Mouse (Mus musculus) cerebellum, adult 11 months (tissue): ENCODE measurements around the gene 2700097O09Rik.
A peak's percentile ranks its signal among the peaks of the same experiment; 100 is the strongest.
"Not testable (repeated sequence)": the region's sequence is repeated elsewhere in the genome, so short reads cannot be mapped to it uniquely, and the experiment has no call there.

Source experiments
- DNase-seq: peaks from one replicate; pipeline ENCODE4 v3.0.0; 2022

Gene 2700097O09Rik

DNA sequence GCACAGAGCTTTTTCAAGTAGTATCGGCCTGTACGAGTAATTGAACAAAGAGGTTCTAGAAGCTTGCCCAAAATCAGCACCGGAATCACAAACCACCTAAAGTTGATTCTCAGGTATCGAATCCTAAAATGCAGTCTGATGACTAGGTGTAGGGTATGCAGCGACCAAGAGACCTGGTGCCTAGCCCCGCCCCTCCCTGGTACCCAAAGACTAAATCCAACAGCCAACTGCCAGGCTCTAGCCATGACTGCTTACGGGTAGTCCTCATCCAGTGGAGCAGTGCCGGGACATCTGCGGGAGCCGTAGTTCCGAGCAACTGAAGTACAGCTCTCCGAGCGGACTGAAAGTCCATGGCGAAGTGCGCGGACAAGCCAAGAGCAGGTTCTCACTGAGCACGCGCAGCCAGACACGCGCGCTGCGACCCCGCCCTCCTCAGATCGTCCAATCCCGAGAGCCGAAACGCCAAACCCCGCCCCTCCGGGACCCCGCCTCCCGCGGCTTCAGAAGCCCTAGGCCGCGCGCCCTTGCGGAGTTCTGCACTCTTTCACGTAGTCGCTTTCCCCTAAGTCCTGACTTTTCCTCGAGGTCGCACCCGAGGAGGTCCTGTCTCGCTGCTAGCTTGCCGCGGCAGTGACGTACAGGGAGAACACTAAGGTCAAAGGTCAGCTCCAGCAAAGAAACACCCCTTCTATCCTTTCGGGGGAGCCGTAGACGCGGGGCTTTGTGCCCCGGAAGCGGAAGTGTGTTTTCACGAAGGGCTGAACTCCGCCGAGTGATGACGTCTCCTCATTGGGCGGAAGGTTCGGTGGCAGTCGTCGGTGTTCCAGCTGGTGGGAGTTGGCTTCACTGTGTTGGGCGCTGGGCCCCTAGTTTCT lies at the start of gene 2700097O09Rik, which contains the start of gene Srp54a:
Gene 2700097O09Rik (minus strand): TSS at position 385 of the 875 bp plus-strand sequence.
Gene Srp54a (plus strand): TSS at position 537 of the 875 bp plus-strand sequence.
- peak; percentile 90 for DNase-seq

DNA sequence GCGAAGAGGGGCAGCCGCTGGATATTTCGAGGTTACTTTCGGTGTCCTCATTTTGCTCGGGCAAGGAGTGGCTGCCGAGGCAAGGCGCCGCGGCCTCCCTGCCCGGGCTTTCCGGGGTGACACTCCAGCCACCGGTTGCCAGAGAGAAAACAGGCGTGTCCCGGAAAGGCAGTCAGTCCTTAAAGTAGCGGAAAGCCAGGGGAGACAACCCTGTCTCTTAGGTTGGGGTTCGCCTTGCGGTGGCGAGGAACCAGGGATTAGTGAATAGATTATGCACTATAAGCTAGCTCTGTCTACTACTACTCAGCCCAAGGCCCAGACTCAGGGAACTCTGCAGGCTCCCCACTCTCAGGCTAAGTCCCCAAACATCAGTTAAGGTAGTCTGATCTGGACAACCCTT lies 44.8 kb upstream of the 2700097O09Rik start:
- DNase-seq: not testable (repeated sequence)

DNA sequence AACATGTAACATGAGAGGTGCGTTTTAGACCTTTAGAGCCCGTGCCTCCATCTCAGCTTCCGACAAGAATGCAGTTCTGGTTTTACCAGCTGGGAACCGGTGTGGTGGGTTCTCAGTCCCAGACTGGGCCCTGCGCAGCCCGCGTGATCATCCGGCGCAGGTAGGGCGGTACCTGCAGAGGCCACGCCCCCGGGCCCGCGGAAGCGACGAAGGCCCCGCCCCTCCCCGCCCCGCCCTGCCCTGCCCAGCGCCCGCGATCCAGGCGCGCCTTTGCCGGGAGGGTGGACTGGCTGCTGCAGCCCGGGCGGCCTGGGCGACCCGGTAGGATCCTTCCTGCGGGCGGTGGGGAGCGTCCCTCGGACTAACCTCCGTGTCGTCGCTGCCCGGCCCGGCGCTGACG lies 44.3 kb upstream of the 2700097O09Rik start, which contains the start of gene Fam177a:
Gene Fam177a (plus strand): TSS at position 228 of the 400 bp plus-strand sequence.
- not testable (repeated sequence) for DNase-seq

DNA sequence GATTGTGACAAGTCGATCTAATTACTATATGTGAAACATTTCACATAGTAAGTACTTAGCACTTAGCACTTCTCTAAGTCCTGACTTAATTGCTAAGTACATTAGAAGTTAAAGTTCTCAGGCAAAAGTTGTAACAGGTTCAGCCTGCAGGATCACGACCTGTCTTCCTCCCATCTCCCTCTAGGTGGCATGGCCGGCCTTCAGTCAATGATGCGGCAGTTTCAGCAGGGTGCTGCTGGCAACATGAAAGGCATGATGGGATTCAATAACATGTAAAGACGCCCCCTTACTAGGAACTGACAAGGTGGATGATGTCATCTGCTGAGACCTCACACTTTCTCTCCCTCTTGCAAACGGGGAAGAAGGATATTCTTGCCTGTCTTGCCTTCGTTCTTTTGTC lies 32.7 kb upstream of the 2700097O09Rik start:
- DNase-seq: not testable (repeated sequence)

DNA sequence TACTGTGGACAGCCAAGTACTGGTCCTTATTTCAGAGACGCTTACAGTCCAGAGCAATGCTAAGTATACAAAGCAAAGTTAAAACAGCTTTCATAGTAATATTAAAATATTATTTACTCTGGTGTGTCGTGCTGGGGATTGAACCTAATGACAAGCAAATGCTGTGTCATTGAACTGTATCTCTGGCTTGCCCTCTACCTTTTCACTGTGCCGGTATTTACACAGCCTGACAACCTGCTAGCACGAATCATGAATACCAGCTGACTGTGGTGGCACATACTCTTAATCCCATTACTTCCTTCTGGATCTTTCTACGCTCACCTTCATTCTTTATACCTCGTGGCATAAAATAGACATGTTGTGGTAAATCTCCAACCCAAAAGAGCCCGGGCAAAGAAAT lies 12.2 kb upstream of the 2700097O09Rik start:
- not testable (repeated sequence) for DNase-seq

DNA sequence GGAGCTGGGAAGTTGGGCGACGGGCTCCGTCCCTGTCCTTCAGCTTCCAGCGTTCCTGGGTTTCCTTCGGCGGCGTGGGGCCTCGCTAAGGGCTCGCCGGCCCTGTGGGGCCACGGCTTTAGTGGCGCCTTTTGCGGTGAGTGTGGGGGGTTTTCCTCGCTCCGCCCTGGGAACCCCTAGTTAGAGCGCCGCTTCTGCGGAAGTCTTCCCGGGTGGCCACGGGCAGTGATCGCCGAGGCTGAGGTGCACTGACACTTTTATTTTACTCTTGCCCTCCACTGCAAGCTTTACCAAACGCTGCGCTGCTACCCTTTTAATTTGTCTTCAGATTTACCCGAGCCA lies 662 bp upstream of the 2700097O09Rik start:
- not testable (repeated sequence) for DNase-seq

DNA sequence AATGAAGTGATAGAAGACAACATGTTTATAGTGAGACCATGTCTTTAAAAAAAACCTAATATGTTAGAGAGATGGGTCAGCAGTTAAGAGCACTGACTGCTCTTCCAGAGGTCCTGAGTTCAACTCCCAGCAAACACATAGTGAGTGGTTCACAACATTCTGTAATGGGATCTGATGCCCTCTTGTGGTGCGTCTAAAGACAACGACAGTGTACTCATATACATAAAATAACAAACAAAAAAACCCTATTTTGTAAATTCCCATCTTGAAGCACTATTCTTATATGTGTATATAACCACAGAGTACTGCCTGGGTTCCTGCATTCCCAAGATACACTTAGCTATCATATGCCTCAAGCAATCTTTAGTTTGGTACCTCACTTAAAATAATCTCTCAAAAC lies 1.2 kb downstream of the 2700097O09Rik start:
- DNase-seq: not testable (repeated sequence)

DNA sequence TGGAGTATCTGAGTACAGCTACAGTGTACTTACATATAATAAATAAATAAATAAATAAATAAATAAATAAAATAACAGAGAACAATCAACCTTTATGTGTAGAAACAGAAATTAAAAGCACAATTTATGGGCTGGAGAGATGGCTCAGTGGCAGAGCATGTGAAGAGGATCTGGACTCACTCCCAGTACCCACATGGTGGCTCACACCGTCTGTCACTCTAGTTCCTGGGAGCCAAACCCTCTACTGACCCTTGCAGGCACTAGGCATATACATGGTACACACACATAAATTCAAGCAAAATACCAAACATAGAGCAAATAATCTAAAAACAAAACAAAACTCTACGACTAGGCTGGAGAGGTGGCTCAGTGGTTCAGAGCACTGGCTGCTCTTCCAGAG lies 4.6 kb downstream of the 2700097O09Rik start:
- DNase-seq: peak; percentile 55

DNA sequence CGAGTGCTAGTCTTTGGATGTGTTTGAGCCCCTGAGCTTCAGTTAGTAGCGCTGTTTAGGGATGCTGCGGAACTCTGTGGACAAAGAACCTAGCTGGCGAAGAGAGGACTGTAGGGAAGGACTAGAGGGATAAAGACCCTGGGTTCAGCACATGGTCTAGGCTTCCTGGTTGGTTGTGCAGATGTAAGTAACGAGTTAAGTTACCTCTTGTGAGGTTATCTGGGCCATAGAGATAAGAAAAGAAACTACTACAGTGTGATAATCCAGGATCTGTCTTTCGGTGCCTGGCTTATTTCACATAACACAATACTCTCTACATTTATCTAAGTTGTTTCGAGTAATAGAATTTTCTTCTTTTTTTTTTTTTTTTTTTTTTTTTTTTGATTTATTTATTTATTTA lies 6.2 kb downstream of the 2700097O09Rik start:
- no peak for DNase-seq

DNA sequence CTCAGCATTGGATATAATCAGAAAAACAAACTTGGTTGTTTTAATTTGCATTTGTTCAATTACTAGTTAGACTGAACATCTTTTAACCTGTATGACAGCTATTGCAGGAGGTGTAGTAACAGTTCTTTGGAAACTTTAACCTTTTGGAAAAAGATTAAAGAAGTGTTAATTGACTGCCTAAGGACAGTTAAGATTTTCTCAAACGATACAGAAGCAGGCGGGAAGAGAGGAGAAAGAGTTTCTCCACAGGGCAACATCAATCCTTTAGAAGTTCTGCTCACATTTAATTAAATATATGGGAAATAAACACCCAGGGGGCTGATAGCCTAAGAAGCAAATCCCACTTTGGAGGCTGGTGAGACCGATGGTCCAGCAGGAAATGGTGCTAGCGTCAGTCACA lies 7.4 kb downstream of the 2700097O09Rik start:
- DNase-seq: no peak

DNA sequence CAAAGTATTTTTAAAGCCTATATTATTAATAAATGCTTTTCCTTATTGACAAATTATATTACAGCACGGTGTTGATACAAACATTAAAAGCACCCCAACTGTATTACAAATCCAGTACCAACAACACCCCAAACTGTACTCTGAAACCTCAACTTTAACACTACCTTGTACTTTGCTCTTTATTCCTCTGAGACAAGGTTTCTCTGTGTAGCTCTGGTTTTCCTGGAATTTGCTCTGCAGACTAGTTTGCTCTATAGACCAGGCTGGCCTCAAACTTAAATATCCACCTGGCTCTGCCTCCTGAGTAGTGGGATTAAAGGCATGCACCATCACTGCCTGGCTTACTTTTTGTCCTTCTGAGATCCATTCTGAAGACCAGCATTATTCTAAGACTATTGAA lies 17.8 kb downstream of the 2700097O09Rik start:
- DNase-seq: no peak

DNA sequence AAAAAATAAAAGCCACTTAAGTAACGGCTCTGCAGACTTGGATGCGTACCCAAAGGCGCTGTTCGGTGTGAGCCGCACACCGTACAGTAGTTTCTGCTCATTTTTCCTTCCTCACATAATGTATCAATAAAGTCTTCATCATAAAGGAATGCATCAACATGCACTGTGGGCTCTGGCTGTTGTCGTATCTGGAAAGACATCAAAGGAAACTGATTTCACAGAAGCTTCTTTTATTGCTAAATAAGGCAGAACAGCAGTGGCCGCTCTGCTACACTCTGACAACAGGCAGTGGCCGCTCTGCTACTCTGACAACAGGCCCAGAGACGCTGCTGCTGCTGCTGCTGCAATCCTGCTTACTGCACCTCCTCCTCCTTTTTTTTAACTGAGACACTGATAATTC lies 18.9 kb downstream of the 2700097O09Rik start:
- no peak for DNase-seq

DNA sequence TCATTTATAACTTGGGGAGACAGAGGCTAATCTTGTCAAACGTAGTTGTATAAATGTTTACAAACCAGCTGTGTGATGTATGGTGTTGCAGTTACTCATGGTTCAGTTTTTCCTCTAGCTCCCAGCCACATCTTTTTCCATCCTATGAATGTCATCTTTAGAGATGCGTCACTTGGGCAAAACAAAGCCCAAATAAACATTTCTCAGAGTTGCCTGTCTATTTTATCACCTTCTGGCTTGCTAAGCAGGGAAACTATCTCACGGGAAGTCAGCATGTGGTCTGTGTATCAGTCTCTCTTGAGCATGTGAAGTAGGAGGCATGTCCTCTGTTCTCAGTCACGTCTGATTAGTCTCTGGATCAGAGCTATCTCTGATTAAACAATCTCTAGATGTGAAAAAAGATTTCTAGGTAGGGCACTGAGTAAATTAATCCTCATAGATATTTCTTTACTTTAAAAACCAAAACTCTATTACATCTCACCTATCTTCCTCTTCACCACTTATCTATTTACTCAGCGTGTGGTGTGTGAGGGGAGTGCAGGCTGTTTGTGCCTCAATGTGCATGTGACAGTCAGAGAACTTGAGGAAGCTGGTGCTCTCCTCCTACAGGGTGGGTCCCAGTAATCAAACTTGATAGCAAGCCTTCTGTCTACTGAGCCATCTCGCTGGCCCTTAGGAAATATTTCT lies 19.6 kb downstream of the 2700097O09Rik start:
- no peak for DNase-seq

DNA sequence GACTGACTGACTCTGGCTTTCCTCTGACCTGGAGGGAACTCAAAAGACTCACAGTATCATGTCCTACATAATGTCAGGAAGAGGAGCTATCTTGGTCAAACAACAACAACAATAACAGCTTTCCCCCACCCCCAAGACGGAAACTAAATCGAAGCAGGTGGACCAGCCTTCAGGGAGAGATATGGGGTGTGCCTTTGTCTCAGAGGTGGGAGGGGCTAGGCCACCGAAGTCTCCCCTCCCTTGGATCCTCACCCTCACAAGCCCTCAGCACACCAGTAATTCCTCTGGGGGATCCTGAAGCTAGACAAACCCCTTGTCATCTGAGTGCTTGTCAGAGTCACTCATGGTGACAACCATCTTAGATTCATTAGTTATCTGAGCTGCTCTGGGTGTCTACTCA lies 20.1 kb downstream of the 2700097O09Rik start:
- DNase-seq: no peak

DNA sequence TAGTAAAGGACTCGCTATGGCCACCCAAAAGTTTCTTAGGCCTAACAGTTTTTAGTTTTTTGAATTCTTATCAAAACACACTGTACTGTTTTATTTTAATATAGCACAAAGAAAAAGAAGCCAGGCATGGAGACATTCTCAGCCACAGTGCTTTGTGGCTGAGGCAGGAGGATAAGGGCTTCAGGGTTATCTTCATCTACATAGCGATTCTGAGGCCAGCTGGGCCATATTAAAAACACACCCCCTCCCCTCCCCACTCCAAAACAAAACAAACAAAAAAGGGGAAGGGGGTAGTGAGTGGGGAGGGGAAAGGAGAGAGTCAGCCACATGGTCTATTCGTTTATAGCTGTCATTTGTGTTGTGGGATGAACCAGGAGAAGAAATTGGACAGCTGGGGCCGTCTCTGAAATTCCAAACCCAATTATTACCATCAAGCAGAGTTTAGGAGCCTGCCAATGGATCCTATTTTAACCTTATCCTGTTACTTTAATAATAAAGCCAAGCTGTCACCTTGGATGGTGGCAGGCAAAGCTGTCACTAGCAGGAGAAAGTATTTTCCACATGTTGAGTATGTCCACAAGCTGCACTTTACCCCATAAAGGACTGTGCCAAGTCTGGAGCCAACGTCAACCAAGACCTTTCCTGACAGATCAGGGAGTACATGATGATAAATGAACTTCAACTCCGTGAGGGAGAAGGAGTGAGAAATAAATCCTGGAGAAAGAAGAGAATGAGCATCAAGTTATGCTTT lies 20.9 kb downstream of the 2700097O09Rik start:
- no peak for DNase-seq

DNA sequence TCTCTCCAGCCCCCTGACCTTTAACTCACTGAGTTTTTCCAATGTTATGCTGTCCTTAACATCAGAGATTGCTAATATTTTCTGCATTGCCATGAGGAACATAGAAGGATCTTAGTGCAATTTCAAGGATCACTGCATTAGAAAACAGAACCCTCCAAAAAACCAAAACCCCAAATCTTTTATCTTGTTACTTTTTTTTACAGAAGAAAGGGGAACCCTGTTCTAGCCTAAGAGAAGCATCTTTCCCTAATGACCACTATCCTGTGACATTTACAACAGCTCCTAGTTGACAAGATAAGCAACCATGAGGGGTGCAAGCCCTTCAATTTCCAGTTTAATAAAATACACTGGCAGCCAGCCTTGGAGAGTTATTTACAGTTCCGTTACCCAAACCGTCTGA lies 23.2 kb downstream of the 2700097O09Rik start:
- no peak for DNase-seq

DNA sequence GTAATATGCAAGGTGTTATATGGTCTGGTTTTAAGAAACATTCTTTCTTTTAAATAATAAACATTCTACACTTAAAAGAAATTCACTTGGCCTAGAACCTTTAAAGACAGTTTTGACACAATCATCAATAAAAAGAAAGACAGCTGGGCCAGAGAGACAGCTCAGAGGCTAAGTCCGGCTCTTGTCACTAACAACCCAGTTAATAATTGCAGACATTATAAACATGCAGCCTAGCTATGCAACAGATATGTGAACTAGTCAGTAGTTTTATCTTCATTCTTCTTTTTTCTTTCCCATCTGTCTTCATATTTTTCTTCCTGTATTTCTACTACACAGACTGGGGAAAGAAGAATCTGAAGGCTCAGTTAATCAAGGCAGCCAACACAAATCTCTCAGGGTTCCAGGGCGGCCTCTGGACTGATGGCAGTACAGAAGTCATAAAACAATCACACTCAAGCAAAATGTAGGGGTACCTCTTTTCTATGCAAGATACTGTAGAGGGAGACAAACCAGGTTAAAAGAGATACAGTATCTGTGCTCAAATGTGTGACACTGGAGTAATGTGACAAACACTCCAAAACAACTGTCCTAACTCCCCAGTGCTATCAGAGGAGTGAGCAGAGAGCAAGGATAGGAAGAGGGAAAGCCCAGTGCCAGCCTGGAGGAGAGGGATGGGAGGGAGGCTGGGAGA lies 25.2 kb downstream of the 2700097O09Rik start:
- no peak for DNase-seq

DNA sequence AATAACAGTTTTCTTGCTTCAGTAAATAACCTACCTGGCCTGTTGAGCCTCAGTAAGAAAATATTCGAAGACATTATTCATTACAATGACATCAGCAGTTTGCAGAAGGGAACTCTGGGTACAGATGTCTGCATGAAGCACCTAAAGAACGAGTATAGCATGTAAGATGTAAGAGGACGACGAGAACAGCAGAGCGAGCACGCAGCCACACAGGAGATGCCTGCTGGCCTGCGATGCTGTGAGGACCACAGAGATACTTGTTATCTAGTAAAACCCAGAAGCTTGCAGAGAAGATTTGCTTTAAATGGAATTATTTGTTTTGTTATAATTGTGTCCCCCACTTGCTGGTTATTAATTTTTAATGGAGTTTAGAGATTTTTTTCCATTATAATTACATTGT lies 26.6 kb downstream of the 2700097O09Rik start:
- DNase-seq: no peak

DNA sequence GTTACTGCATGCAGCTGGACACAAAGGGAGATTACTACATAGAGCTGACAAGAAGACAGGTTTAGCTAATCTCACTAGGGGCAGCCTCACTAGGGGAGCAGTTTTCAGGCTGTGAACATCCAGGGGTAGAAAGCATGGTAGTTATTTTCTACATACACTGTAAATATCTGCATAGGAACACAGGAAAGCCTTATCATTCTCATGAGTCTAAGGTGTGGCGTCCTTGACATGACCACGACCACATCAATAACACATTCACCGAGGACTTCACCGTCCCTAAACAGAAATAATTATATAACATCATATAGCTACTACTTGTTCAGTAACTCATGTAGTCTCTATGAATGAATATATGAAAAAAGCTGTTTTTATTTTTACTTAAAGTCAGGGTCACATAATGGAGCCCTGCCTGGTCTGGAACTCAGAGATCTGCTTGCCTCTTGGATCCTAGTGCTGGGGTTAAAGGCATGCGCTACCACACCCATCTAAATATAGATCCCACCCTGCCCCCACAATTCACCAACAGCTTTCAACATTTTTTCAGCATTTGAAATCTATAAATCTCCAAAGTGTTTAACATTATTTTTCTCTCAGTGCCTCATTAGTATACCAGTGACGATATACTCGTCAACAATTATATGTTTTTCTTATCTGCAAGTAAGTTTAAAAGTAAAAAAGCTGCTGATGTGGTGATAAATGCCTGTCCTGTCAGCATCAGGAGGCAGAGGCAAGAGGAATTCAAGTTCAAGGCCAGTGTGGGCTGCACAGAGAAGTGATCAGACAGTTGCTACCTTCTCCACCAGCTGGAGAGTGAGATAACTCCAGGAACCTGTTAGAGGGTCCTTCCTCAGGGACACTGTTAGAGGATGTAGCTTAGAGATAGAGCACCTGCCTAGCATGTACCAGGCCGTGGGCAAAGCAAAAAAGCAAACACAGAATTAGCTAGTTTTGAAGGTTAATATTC lies 28.4 kb downstream of the 2700097O09Rik start:
- no peak for DNase-seq

DNA sequence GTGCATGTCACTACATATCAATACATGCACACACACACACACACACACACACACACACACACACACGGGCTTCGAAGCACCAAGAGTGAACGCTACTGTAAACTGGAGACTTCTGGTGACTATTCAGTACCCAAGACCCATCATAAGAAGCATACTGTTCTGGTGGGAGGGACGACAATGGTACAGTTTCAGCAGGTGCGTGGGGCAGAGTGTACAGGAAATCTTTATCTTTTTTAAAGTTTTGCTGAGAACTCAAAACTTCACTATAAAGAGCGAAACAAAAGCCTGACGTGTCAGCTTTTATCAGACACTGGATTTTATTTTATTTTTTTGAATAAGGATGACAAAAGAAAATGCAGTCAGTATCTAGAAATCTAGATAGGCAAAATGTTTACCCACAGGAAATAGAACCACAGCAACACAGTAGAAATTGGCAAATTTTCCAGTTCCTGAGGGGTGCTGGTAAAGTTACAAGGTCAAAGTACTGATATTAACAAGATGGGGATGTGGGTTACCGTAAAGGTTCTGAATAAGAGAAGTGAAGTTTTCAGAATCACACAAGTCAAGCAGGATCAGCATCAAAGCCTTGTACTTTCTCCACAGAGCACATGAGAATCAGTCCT lies 30.1 kb downstream of the 2700097O09Rik start:
- no peak for DNase-seq

DNA sequence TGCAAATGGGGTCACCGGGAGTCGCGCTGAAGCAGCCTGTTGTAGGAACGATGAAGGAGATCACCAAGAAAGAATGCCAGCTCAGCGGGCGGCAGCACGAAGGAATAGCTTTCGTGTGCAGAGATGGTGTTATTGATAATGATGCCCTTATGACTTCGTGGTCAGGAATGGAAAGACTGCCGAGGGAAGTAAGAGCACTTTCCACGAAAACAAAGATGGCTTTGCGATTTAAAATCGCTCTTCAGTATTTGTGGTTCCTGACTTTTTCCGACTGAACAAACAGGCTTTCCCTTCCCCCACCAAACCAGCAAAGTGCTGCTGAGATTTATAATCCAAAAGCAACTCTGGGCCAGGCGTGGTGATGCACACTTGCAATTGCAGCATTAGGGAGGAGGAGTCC lies 38.9 kb downstream of the 2700097O09Rik start:
- DNase-seq: no peak
